Mouse (Mus musculus) embryo, embryonic 10 days (tissue): ENCODE data around the gene Zfp865.
"Not testable (repeated sequence)": the region's sequence is repeated elsewhere in the genome, so short reads cannot be mapped to it uniquely, and the experiment has no call there.

Experiments
- DNase-seq: peaks from one replicate; pipeline ENCODE4 v3.0.0-alpha.2; 2015; ENCODE audit warnings: low spot score

Zfp865 gene

DNA sequence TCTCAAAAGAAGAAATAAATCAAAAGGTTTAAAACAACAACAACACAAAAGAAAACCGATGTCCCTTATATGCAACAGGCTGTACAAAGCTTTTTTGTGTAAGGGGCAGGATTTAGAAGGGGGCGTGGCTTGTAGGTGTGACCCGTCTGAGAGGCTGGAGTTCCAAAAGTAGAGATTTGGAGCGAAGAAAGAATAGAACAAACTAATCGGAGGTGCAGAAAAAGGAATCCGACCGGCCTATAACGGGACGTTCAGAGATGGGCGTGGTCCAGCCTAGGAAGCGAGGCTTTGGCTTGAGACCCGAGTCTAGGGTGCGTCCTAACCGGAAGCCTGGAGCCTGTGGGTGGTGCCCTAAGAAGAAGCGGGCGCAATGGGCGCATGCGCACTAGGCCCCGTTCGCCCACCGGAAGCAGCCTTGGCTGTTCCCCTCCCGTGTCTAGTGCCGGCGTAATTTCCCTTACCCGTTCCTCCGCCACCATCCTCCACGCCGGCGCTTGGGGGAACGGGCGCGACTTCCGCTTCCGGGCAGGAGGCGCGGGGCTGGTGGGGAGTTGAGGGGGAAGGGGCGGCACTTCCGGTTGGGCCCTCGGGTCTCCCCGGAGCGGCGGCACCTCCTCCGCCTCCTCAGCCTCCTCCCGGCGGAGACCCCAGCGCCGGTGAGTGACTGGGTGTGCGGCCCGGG lies at the start of gene Zfp865, which contains the start of gene Ccdc106:
Gene Zfp865, plus strand, starts transcription at position 377 of the 682 bp plus-strand sequence.
Gene Ccdc106, plus strand, starts transcription at position 554 of the 682 bp plus-strand sequence.
- DNase-seq = peak; percentile 99

DNA sequence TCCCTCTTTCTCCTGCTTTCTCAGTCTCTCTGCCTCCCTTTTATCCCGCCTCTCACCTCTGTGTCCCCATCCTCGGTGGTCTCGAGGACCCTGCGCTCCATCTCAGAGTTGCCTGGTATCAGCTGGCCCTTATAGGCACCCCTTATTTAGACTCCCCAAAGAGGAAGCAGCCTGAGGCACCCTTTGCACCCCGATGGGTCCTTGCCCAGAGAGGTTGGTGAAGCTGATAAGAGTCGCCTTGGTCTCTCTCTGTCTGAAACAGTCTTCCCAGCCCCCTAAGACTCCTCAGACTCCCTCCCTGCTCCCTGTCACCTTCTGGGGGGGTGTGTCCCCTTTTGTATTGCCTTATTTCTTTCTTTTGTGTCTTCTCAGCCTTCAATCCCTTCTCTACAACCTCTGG lies 49.1 kb upstream of the Zfp865 start, which contains the start of gene Sbk3:
Gene Sbk3, minus strand, starts transcription at position 101 of the 400 bp plus-strand sequence.
- DNase-seq = no peak

- DNase-seq = no peak
Measured at GRCm38 (mm10) chr7:4971710-4972109, 48.5 kb upstream of the Zfp865 start.

- no peak for DNase-seq
Measured at GRCm38 (mm10) chr7:4972321-4973047, 47.7 kb upstream of the Zfp865 start.

DNA sequence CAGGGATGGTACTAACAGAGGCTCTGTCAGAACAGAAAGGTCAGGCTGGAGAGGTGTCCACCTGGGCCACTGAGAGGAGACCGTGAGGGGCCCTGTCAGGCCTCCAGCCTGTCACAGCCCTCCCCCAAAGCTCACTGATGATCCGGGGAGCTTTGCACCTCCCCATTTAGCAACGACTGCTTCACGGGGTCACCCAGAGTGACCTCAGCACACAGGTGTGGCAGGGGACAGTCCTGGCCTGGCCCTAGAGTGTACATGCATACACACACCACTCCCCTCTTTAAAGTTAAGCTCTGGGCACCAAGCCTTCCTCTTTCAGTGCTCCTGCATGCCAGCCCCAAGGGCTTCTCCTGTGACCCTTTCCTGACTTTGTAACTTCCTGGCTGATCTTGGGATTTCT lies 44.7 kb upstream of the Zfp865 start:
- no peak for DNase-seq

DNA sequence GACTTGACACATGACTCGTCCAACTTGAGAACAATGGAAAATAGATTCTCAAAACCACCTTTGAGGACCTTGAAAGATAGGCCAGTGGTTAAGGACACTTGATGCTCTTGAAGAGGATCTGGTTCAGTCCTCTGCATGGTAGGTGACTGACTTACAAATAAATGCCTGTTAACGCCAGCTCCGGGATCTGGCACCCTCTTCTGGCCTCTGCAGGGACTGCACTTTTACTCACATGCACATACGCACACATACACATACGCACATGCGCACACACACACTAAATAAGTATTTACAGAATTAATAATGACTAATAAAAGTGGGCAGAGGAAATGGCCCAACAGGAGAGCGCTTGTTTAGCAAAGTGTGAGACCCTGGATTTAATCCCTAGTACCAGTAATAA lies 43.3 kb upstream of the Zfp865 start:
- DNase-seq = no peak

DNA sequence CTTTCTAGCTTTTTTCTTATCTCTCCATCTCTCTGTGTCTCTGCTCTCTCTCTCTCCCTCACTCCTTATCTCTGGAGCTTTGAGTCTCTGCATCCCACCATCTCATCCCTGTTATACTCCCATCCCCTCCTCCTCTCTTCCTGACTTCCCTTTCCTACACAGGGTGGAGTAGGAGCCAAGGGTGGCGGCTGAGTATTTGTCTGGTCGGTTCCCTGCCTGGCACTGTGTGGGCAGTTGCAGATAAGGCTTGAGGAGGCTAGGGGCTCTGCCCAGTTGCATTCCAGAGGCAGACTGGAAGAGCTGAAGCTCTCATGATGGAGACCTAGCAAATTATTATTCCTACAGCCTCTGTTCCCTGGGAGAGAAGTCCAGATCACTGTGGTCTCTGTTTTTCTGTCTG lies 31.9 kb upstream of the Zfp865 start:
- no peak for DNase-seq

DNA sequence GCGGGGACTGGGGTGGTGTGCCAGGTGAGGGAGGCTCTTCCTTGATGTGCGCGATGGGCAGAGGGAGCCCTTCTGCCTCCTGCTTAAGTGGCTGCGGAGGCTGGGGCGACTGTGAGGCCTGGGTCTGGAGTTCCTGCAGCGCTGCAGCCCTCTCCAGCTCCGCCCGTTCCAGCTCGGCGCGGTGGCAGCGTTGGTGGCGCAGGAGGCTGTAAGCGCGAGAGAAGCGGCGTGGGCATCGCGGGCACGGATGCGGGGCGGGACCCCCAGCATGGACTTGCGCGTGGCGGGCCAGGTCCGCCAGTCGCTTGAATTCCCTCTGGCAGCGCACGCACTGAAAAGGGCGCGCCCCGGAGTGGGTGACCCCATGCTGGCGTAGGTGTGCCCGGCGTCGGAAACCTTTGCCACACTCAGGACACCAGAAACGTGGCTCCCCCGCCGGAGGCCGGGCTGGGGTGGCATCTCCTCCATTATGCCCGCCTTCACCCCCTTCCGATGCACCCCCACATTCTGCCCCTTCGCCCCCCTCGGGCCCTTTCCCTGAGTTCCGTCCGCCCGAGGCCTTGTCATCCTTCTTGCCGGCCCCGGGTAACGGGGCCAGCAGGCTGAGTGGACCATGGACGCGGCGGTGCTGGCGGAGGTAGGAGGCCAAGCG lies 26.7 kb upstream of the Zfp865 start:
- no peak for DNase-seq

GRCm38 (mm10) chr7:4993999-4994788 lies 26.0 kb upstream of the Zfp865 start:
- DNase-seq = no peak

GRCm38 (mm10) chr7:4995268-4996002 lies 24.7 kb upstream of the Zfp865 start:
- DNase-seq = no peak

- peak; percentile 90 for DNase-seq
Measured at GRCm38 (mm10) chr7:4996003-4996895, 23.9 kb upstream of the Zfp865 start, which contains the start of gene Zfp579. Gene Zfp579 (minus strand): TSS chr7:4996158.

DNA sequence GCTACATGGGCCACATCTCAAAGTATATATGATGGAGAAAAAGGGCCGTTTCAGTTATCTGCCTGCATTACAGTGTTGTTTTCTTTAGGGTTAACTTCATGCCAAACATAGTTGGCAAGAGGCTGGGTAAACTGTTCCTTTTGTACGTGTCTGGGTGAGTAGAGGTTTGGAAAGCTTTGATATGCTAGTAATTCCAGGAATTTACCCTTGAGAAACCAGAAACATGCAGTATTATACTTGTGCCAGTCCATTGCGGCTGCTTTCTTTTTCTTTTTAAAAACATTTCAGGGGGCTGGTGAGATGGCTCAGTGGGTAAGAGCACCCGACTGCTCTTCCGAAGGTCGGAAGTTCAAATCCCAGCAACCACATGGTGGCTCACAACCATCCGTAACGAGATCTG lies 23.2 kb upstream of the Zfp865 start:
- no peak for DNase-seq

DNA sequence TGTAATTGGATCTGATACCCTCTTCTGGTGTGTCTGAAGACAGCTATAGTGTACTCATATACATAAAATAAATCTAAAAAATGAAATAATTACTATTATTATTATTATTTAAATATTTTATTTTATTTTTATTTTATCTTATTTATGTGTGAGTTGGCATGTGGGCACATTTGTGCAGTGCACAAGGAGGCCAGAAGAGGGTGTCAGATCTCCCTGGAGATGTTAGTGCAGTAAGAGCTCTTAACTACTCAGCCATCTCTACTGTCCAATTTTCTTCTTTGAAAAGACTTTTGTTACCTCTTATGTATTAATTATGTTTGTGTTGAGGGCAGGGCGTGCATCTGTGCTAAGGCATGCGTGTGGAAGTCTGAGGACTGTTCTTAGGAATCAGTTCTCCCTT lies 20.3 kb upstream of the Zfp865 start:
- no peak for DNase-seq

GRCm38 (mm10) chr7:5002876-5003275 lies 17.3 kb upstream of the Zfp865 start:
- DNase-seq = not testable (repeated sequence)

DNA sequence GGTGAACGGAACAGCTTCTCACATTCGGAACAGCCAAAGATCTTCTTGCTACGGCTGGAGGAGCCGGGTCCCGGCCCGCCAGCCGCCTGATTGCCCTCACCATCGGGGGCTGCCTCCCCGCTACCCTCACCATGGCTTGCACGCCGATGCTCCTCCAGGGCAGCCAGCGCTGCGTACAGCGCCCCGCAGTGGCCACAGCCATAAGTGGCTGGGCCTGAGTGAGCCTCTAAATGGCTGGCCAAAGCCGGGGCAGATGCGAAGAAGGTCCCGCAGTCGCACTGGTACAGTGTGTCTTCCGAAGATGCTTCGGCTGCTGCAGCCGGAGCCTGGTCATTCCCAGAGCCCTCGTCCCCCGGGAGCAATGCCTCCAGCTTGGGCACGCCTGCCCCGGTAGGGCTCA lies 11.9 kb upstream of the Zfp865 start:
- DNase-seq = no peak

GRCm38 (mm10) chr7:5012681-5013513 lies 7.3 kb upstream of the Zfp865 start:
- no peak for DNase-seq

- peak; percentile 94 for DNase-seq
Measured at GRCm38 (mm10) chr7:5014251-5015117, 5.7 kb upstream of the Zfp865 start, which contains the start of the genes Zfp524 and Fiz1. Gene Zfp524 (plus strand): TSS chr7:5014415. Gene Fiz1 (minus strand): TSS chr7:5014697.
